14 mouse cellular contexts compared by ENCODE assay signal in the genomic region with DNA sequence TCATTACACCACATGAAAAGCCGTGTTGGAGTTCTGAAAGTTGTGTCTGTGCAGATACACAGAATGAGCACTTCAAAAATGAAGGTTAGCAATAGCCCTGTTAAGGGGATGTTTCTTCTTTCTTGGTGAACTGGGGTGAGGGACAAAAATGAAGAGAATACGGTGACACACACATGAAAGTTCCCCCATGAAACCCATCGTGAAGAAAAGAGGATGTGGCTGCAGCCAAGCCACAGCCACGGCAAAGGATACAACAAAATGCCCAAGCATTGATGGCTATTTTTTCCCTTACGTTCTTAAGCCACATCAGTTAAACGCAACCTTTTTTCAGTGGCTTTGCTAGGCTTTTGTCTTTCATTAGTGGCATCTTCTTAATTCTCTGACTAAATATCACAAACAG.
"Had no signal": no experiment of that assay in that cellular context is flagged by ENCODE, and none has a peak within 500 bp of the region (broad histone marks: within the 10 kb centered on the region; RNA-seq: fewer than 3 reads in every experiment).

No protein-coding gene starts in this region.

- H3K27ac ChIP-seq: limb, embryonic 12.5 days; liver, embryonic 13.5 days; lung, embryonic 15.5 days; midbrain, embryonic 12.5 days; stomach, postnatal 0 days had no signal

- ATAC-seq: liver, postnatal 0 days; midbrain, embryonic 16.5 days had no signal

- H3K4me3 ChIP-seq: limb, embryonic 12.5 days; liver, embryonic 13.5 days; lung, embryonic 15.5 days; midbrain, embryonic 12.5 days had no signal

- DNase-seq: kidney, adult 11 months; kidney, postnatal 10 days; liver; liver, embryonic 13.5 days; liver, postnatal 0 days; lung, postnatal 14 days; right cerebral cortex, adult 18-20 months; right cerebral cortex, postnatal 25 days; thymus, postnatal 14 days had no signal

- H3K36me3 ChIP-seq: liver, embryonic 13.5 days; lung, embryonic 15.5 days; midbrain, embryonic 12.5 days had no signal
